Mouse (Mus musculus) heart, adult 18-20 months (tissue): ENCODE results near the gene Lama2. TPM values are rescaled to one million over a fixed set of nuclear protein-coding genes. Genes with fewer than 3 reads are reported as not detected.

ENCODE experiments used
- DNase-seq, 2 experiments: peaks; one replicate each; pipeline ENCODE4 v3.0.0; 2021 to 2022; ENCODE audit warnings: mixed read lengths in 1 of 2
- total RNA-seq, 2 experiments: library from RNA; stranded (reverse); gene quantifications; 2 replicates each; pipeline ENCODE4 v1.2.3; 2021

Lama2 gene
- total RNA-seq, 2 experiments from 2014 or later: 75.3 to 82.6 TPM

DNA sequence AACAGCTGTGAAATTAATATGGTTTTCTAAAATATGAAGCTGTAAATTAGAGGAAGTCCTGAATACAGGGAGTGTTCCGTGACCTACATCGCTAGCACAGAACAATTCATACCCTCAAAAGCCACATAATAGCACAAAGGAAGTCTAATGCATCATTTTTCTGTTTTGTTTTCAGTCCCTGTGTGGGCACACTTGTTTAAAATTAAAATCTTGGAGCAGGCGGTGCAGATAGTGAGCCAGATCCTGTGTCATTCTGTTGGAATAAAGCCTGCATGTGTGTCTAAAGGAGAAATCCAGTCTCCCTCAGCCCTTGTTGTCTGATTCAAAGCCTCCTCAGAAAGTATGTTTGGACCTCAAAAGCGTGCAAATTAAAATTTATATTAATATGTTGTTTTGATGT is 234.9 kb downstream of the Lama2 start:
- peak; percentile 59 to 62 for DNase-seq

DNA sequence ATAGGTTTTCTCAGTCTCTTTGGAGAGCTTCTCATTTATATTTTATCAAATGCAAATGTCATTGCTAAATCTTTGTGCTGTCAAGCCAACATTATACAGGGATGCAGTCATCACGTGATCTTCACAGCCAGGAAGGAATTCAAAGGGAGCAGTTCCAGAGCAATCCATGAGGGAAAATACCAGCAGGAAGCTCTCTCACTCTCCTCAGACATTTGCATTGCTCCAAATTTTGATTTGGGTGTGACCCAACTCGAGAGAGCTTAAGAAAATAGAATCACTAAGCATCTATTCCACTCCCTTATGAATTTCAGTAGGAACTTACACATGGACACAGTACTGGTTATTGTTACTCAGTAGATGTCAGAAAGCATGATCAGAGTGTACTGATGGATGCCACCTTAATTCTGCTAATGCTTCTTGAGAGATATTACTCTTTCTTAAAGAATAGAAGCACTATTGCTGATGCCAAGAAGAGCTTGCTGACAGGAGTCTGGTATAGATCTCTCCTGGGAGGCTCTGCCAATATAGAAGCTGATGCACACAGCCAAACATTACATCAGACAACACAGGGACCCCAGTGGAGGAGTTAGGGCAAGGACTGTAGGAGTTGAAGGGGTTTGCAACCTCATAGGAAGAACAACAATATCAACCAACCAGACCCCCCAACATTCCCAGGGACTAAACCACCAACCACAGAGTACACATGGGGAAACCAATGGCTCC is 236.5 kb downstream of the Lama2 start:
- DNase-seq: peak; percentile 41 to 45

DNA sequence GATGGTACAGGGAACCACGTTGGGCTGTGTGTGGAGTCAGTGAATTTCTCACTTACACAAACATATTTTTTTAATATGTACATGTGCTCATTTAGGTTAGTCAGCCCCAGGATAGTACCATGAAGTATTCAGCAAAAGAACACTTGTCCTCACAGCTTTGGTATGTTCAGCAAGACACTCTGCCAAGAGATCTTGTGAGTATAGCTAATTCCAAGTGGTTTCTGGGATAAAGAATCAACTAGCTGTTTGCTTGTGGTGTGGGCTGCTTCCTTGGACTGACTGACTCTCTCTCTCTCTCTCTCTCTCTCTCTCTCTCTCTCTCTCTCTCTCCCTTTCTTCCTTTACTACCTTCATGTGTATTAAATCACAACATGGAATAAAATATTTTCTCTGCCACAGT is 241.3 kb downstream of the Lama2 start:
- DNase-seq: peak; percentile 45 to 65

DNA sequence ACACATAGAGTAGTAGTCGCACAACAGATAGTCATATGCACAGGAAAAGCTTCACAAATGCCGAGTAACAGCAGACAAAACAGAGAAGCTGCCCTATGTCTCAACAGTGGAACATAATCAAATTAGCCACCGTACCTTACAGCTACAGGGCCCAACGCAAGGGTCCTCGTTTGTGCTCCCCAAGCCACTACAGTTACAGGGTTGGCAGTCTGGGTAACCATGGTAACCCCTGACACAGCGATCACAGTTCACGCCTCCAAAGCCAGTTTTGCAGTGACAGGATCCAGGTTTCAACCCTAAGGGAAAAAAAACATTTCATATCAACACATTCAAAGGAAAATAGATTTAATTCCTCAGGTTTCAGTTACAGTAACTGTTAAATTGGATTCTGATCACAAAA is 275.3 kb downstream of the Lama2 start:
- no peak for DNase-seq

DNA sequence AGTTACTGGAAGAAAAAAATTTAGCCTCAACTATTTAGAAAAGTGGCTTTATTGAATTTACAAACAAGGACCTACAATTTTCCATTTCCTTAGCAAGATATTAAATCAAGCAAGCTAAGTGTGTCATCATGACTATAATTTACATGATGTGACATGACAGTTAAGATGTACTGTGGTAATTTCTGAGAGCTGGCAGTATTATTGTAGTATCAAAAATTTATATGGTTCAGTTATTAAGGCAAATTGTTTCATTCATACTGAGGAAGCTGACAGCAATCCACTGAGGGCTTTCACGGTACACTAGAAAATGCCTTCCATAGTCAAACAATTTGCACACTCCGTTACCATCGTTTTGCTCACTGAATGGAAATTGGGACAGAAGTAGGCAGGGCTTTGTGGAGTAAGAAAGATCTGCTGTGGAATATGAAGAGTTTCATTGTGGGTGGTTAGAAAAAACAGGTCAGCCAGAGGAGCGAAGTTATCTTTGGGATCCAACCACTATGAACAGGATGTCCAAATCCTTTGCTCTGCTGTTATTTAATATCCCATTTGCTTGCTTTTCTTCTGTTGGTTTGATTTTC is 297.1 kb downstream of the Lama2 start:
- peak; percentile 17 to 27 for DNase-seq

DNA sequence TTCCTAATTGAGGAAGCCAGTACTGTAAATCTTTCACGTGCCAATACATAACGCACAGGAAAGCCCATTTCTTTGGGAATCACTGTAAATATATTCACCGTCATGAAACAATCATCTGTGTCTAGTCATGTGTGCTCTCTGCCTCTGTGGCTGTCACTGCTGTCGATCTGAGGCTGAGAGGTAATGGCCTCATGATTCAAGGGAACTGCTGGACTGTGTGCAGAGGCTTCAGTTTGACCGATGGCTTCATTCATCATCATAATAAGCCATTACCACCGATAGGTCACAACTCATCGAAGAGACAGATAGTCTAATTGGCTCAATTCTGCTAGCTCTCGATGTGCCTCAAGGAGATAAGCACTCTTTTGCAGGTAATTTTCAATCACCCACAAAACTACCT is 312.1 kb downstream of the Lama2 start:
- DNase-seq: no peak

DNA sequence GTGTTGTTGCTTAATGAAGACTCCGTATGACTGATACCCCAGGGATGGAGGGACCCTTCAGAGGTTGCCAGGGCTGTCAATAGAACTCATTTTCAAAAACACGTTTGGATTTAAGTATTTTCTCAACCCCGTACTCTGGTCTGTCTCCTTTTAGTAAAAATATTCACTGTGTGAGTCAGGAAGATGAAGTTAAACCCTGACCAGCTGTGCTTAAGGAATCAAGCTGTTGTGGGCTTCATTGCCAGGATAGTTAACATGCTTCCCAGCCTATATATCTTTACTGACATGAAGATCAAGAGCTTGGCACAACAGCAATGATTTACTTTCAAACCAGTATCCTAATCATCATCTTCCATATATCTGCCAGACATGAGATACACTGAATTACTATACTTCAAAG is 314.3 kb downstream of the Lama2 start:
- DNase-seq: no peak

DNA sequence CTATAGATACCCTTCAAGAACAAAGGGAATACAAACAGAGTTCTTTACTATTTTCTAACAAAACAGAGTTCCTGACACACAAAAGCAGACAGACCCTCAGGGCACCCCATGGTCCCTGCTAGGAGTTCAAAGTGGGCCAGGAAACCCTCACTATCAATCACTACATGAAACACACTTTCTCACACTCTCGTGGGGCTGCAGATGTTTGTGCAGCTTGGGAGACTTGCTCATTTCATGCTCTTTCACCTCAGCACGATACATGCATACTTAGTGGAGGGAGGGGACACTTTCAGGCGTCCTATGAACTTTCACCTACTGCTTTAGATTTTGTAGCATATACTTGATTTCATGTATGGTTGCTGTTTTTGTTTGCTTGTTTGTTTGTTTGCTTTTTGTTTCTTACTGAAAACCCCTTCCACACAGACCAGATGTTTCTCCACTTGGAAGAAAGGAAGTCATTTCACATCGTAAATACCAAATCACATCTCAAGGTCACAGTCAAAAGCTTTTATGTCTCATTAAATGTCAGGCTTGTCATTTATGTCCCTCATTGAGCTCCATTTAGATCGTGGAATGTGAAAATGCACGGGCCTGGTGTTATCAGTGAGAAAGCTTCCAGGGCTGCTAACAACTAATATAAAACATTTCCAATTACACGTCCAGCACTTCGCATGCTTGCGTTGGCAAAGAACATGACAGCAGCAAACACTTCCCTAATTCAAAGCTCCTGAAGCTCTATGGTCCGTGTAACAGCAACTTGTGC is 334.3 kb downstream of the Lama2 start:
- peak; percentile 14 to 28 for DNase-seq

DNA sequence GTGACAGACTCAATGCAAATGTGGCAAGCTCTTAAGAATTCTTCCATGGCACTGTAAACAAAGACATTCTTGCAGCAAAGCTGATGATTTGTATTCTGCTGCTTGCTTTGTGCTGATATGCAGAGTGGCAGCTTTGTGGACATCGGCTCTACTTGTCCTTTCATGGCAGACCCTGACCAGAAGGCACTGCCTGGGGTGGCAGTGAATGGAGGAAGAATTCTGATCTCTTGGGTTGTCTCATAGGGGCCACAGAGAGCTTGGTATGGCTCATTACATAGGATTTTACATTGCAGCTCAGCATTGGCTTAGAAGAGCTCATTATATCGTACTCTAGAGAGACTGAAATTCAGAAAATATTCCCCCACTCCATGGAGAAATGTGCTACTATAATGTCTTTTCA is 352.1 kb downstream of the Lama2 start:
- DNase-seq: no peak

DNA sequence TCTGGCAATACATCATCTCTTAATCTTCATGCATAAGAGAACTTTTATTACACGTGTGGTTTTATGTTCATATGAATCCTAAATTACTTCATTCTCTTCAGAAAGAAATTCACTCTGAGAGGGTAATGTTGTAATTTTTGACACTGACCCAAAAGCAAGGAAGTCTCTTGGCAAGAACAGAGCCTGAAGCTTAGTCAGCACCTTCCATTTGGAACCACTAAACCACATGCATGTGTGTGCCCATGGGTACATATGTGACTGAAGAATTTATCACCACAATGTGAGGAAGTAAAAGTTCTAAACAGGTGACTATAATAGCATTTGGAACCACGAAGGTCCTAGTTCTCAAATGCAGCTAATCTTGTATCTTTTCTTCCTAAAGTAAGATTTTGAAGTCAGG is 353.7 kb downstream of the Lama2 start:
- DNase-seq: peak; percentile 24

DNA sequence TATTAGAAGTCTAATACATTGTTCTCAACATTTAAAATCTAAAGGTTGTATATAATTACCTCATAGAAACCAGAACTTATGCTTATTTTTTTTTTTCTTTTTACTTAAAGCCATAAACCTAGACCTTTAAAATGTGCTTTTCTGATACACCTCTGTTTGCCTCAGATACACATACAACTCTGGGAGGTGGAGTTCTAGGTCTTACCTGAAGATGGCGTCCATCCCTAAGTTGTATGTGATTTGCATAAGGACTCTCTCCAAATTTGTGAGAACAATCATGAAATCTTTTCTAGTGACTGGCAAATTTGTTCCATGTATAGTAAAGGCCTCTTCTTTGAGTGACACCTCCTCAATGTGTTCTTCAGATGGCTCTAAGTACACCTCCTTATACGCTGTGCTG is 354.8 kb downstream of the Lama2 start:
- DNase-seq: no peak

DNA sequence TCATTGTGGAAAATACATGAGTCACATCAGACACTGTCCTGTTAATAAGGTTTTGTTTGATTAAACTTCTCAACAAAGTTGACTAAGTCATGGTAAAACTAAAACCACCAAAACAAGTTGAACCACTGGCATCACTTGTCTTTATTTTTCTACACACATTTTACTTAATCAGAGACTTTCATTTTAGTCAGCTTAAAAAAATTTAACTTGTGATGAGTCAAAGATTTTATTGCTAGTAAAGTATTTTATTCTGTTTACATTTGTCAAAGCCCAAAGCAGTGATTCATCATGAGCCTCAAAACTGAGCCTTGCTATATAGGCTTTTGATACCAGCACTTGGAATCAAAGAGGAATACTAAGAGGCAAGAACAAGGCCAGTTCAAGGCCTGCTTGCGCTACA is 369.8 kb downstream of the Lama2 start:
- DNase-seq: no peak

DNA sequence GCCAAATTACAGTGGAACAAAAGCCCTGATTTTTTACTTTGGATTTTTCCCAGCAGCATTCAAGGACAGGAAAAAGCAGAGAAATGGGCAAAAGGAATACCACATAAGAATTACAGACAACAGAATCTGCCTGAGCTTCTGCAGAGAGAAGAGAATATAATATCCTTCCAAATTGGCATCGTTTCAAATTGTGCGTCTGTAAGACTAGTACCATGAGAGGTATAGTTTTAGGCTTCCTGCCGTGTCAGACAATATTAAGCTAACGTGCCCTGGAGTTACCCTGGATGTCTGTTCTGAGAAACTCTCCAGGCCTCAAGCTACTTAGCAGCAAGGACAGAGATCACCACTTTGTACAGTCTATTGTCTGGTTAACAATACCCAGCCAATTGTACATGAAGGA is 384.8 kb downstream of the Lama2 start:
- DNase-seq: peak; percentile 7 to 16

DNA sequence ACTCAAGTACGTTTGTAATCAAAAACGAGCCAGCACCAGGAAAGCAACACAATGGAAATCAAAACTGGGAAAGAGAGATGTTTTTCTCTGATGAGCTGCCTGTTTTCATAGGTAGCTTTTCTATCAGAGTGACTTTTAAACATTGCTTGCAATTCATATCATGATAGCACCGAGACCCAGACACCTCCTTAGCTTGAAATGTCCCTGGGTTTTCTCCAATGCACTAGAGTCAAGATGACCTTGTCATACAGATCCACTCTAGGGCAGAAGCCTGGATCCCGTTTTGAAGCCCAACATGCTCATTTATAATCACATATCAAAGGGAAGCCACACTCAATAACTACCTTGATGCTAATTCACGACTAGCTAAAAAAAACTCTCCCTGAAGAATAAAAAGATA is 386.0 kb downstream of the Lama2 start:
- DNase-seq: peak; percentile 56 to 65

DNA sequence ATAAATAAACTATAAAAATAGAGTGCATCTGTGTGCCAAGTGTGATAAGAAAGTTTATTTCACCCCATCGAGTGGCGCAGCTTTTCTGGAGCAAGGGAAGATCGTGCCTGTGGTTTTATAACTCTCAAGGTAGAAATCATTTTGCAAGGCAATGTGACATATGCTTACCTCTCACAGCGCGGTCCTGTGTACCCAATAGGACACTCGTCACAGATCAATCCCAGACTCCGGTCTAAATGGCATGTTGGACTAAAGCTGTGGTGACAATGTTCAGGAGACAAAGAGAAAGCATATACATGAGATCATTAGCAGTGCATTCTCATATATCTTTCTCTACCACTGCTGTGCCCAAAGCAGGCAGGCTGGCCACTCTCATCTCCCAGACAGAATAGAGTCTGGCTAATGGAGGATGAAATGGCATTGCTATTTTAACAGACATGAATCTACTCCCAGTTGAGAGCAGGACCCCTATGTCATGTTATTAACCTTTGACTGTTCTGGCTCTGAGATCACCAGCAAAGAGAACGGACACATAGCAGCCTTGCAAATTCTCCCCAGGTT is 395.7 kb downstream of the Lama2 start:
- peak; percentile 8 to 26 for DNase-seq

DNA sequence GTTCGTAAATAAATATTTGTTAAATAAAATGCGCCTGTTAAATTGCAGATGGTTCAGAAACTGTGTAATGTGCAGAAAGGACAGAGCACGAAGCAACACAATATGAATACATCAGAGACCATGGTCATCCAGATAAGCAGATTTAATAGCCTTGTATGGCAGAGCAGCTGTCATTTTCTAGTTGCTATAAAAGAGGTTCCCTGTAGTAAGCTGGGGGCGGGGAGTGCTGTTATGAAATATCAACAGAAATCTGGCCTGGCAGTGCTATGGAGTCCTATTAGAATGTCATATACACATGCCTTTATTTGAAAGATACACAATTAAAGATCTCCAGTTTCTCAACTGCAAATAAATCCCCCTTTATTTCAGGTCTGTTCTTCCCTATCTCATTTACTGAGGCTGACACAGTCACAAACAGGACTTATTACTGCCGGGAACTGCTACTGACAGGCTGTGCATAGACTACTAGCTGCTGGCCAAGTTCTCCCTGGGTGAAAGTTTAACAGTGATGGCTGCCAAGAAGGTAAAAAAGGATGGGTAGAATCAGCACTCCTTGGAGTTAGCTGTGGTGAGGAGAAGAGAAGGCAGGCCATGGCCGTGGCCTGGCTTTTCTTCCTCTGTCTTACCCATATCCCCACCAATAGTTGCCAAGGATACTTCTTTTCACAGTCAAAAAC is 396.8 kb downstream of the Lama2 start:
- peak; percentile 53 to 64 for DNase-seq

DNA sequence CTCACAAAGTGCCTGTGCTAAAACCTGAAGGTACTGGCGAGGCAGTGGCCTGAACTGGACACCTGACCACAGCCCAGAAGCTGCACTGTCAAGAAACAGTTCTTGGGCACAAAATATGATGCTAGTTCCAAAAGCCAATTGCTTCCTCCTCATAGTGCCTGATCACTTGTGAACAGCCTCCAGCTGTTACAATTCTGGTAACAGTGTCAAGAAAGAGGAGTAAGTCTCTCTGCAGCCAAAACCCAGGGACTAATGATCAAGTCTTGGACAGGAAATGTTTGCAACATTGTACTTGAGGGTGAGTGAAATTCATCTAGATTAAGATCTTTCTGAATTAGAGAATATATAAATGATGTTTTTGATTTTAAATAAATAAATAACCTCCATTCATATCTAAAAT is 399.9 kb downstream of the Lama2 start:
- no peak for DNase-seq

DNA sequence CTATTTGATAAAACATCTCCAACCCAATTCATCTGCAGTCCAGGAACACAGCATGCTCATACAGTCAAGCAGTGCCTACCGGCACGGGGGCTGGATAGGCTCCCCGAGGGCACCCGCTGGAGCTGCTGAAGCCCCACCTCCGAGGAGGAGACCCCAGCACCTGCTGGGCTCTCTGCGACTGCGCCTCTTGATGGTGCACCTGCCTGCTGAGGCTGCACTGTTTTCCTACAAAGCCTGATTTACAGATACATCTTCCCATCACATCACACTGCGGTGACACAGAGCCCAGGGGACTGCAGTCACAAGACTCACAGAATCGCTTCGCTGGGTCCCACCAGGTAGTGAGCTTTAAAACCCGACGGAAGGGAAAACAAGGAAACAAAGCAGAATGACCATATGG is 412.2 kb downstream of the Lama2 start:
- DNase-seq: no peak

DNA sequence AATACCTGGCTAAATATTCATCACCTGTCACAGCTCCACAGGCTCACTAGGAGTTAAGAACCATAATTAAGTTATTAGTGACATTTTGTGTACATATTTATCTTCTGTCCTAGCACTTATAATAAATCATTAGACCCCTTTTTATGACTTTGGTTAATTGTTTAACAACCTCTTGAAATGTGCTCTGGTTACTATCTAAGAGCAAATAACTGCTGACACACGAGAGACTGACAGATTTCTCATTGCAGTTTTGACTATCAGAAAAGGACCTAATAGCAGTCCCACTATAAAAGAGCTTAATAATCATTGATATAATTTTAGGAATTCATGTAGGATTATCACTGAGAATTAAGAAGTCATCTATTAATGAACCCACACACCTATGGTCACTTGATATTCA is 421.1 kb downstream of the Lama2 start:
- DNase-seq: no peak

DNA sequence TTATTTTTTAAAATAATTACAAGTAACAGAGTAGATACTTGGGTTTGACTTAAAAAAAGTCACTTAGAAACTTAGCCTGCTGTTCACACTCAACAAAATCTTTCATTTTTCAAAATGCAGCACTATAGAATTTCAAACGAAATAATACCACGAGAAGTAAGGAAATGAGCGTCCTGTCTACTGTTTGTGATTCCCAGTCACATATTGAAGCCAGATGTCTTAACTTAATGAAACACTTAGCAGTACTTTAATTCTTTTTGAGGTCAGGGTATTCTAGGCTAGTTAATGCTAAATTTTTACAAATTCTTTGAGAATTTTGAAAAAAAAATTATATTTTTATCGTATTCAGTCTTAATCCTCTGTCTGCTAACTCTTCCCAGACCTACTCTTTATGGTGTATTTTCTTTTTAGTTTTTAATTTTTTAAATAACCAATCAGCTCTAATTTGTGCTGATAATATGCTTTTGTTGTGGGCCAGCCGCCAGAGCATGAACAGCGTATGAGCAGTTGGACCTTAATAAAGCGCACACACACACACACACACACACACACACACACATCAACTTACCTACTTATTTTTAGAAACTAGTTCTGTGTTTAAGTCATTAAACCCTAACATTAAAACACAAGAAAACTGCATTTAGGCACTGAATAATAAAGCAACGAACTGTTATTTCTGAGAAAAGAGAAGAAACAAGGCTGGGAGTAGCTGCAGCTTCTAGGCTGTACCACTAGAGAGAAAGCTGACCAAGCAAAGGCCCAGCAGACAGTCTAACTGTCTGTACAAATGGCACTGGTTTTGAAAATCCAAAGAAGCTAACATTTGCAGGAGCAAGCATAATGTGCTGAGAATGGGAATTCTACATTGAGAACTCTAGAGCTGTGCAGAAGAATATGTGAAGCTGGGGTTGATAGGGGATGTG is 425.3 kb downstream of the Lama2 start:
- DNase-seq: no peak

DNA sequence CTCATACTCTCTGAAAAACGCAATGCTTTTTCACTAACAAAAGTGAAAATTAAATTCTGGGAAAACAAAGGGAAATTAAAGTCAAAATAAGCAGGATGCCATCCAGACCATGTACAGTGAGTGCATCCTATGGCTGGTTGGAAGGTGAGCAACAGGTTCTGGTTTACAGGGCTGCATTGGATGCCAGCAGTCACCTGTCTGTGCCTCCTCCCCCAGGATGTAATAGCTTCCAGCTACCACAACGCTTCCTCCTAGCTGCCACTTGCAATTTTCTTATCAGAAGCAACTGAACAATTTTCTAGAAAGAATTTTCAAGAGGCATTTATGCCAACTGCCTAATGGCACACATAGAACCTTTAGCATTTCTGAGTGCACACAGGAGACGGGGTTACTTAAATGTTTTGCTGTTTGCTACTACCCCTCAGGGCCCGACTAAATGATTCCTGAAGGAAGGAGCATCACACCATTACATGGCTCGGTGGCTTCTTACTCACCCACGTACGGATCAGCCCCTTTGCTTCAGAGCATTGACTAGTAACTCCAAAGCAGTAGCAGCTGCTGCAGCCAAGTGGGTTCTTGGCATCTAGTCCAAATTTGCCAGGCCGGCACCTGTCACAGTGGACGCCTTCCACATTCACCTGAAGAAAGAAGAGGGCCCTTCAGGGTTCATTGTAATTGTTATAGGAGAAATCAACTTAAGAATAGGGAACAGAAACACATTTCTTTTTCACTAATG is 430.8 kb downstream of the Lama2 start:
- no peak for DNase-seq
